Mouse (Mus musculus) kidney, postnatal 14 days (tissue): ENCODE measurements around the gene Adat2.

ENCODE experiments used
- DNase-seq: peaks from one replicate; pipeline ENCODE4 v3.0.0; 2022; ENCODE audit warnings: mixed read lengths

Gene Adat2

GRCm38 (mm10) chr10:13552646-13553497 is at the start of gene Adat2, which contains the start of gene Pex3:
Gene Adat2 (plus strand): TSS chr10:13552894.
Gene Pex3 (minus strand): TSS chr10:13553142.
- peak; percentile 92 for DNase-seq

GRCm38 (mm10) chr10:13521857-13522256 is 30.8 kb upstream of the Adat2 start:
- DNase-seq: no peak

GRCm38 (mm10) chr10:13528155-13528554 is 24.5 kb upstream of the Adat2 start:
- no peak for DNase-seq

- no peak for DNase-seq
Observed at GRCm38 (mm10) chr10:13534751-13535150, 17.9 kb upstream of the Adat2 start.

GRCm38 (mm10) chr10:13536706-13537105 is 16.0 kb upstream of the Adat2 start:
- DNase-seq: no peak

GRCm38 (mm10) chr10:13539769-13540333 is 12.8 kb upstream of the Adat2 start:
- DNase-seq: no peak

- DNase-seq: no peak
Observed at GRCm38 (mm10) chr10:13541721-13542120, 11.0 kb upstream of the Adat2 start.

GRCm38 (mm10) chr10:13553498-13553985 is 848 bp downstream of the Adat2 start:
- no peak for DNase-seq

- no peak for DNase-seq
Observed at GRCm38 (mm10) chr10:13554316-13554715, 1.6 kb downstream of the Adat2 start.

GRCm38 (mm10) chr10:13560014-13560674 is 7.5 kb downstream of the Adat2 start:
- no peak for DNase-seq

- peak; percentile 72 for DNase-seq
Observed at GRCm38 (mm10) chr10:13564364-13565079, 11.8 kb downstream of the Adat2 start.

GRCm38 (mm10) chr10:13565080-13565448 is 12.4 kb downstream of the Adat2 start:
- DNase-seq: no peak

GRCm38 (mm10) chr10:13566393-13566792 is 13.7 kb downstream of the Adat2 start:
- DNase-seq: no peak

GRCm38 (mm10) chr10:13569818-13570217 is 17.1 kb downstream of the Adat2 start:
- peak; percentile 24 for DNase-seq

- no peak for DNase-seq
Observed at GRCm38 (mm10) chr10:13570697-13571538, 18.2 kb downstream of the Adat2 start.

- DNase-seq: no peak
Observed at GRCm38 (mm10) chr10:13572003-13572402, 19.3 kb downstream of the Adat2 start.

GRCm38 (mm10) chr10:13572410-13572809 is 19.7 kb downstream of the Adat2 start:
- DNase-seq: no peak

- no peak for DNase-seq
Observed at GRCm38 (mm10) chr10:13577123-13577522, 24.4 kb downstream of the Adat2 start.

- no peak for DNase-seq
Observed at GRCm38 (mm10) chr10:13587914-13588313, 35.2 kb downstream of the Adat2 start.

GRCm38 (mm10) chr10:13592196-13592595 is 39.5 kb downstream of the Adat2 start:
- DNase-seq: no peak

- no peak for DNase-seq
Observed at GRCm38 (mm10) chr10:13593529-13593928, 40.8 kb downstream of the Adat2 start.

- DNase-seq: no peak
Observed at GRCm38 (mm10) chr10:13596073-13596472, 43.4 kb downstream of the Adat2 start.
